Mouse (Mus musculus): ENCODE data around the gene Sipa1l1. TPM values are rescaled to one million over a fixed set of nuclear protein-coding genes. Genes with fewer than 3 reads are reported as not detected.

Gene Sipa1l1
- polyA plus RNA-seq, 1 experiment from 2014 or later, result 14.5 TPM

GRCm38 (mm10) chr12:82209753-82210152 lies 40.6 kb downstream of the Sipa1l1 start:
- 83% methylated on average over 2 of the region's 2 CpGs for WGBS
- Histone ChIP-seq H3K4me2 (ENCODE audit: low read length) (no peak overlapping the region), H3K9me3 (ENCODE audit: control insufficient read depth, low read length) (0 out of 2 replicates have a peak, but pooled peaks cover 3% of the 10 kb centered on the region), H3K27me3 (ENCODE audit: control insufficient read depth, insufficient read depth, low read length) (no peaks in the 10 kb centered on the region), H3K4me3 (replicated peaks; ENCODE audit: low read depth, low read length) (no peak overlapping the region), H3K4me1 (ENCODE audit: control insufficient read depth, insufficient read depth, low read length) (no peaks in the 10 kb centered on the region), H3K27ac (replicated peaks; ENCODE audit: low read depth, low read length) (no peak overlapping the region), H3K36me3 (ENCODE audit: control insufficient read depth, insufficient read depth, low read length) (no peaks in the 10 kb centered on the region), H3K9ac (replicated peaks; ENCODE audit: low read length) (no peak overlapping the region)
- ATAC-seq (ENCODE audit: low FRiP score, low TSS enrichment) (no peak), DNase-seq (no peak)

- H3K27me3 ChIP-seq (ENCODE audit: control insufficient read depth, insufficient read depth, low read length), result no peaks in the 10 kb centered on the region
- H3K9ac ChIP-seq (replicated peaks; ENCODE audit: low read length), result no peak overlapping the region
- H3K4me3 ChIP-seq (replicated peaks; ENCODE audit: low read depth, low read length), result no peak overlapping the region
- no peaks in the 10 kb centered on the region for H3K4me1 ChIP-seq (ENCODE audit: control insufficient read depth, insufficient read depth, low read length)
- no peak overlapping the region for H3K27ac ChIP-seq (replicated peaks; ENCODE audit: low read depth, low read length)
- WGBS, result 87% methylated on average over 2 of the region's 2 CpGs
- 0 out of 2 replicates have a peak, but pooled peaks cover 3% of the 10 kb centered on the region for H3K9me3 ChIP-seq (ENCODE audit: control insufficient read depth, low read length)
- H3K36me3 ChIP-seq (ENCODE audit: control insufficient read depth, insufficient read depth, low read length), result no peaks in the 10 kb centered on the region
- ATAC-seq (ENCODE audit: low FRiP score, low TSS enrichment), result no peak
- H3K4me2 ChIP-seq (ENCODE audit: low read length), result no peak overlapping the region
- DNase-seq, result no peak
Observed at GRCm38 (mm10) chr12:82213056-82213455, 43.9 kb downstream of the Sipa1l1 start.

- H3K9ac ChIP-seq (replicated peaks; ENCODE audit: low read length), result no peak overlapping the region
- 0 out of 2 replicates have a peak, but pooled peaks cover 3% of the 10 kb centered on the region for H3K9me3 ChIP-seq (ENCODE audit: control insufficient read depth, low read length)
- H3K4me2 ChIP-seq (ENCODE audit: low read length), result no peak overlapping the region
- no peaks in the 10 kb centered on the region for H3K36me3 ChIP-seq (ENCODE audit: control insufficient read depth, insufficient read depth, low read length)
- 86% methylated on average over 5 of the region's 5 CpGs for WGBS
- no peaks in the 10 kb centered on the region for H3K27me3 ChIP-seq (ENCODE audit: control insufficient read depth, insufficient read depth, low read length)
- no peaks in the 10 kb centered on the region for H3K4me1 ChIP-seq (ENCODE audit: control insufficient read depth, insufficient read depth, low read length)
- ATAC-seq (ENCODE audit: low FRiP score, low TSS enrichment) (no peak), DNase-seq (no peak)
- H3K4me3 ChIP-seq (replicated peaks; ENCODE audit: low read depth, low read length), result no peak overlapping the region
- no peak overlapping the region for H3K27ac ChIP-seq (replicated peaks; ENCODE audit: low read depth, low read length)
Observed at GRCm38 (mm10) chr12:82214916-82215315, 45.8 kb downstream of the Sipa1l1 start.

- WGBS, result 85% methylated on average over 6 of the region's 6 CpGs
- no peaks in the 10 kb centered on the region for H3K4me1 ChIP-seq (ENCODE audit: control insufficient read depth, insufficient read depth, low read length)
- no peak overlapping the region for H3K9ac ChIP-seq (replicated peaks; ENCODE audit: low read length)
- no peaks in the 10 kb centered on the region for H3K36me3 ChIP-seq (ENCODE audit: control insufficient read depth, insufficient read depth, low read length)
- DNase-seq, result no peak
- H3K27me3 ChIP-seq (ENCODE audit: control insufficient read depth, insufficient read depth, low read length), result no peaks in the 10 kb centered on the region
- 0 out of 2 replicates have a peak, but pooled peaks cover 3% of the 10 kb centered on the region for H3K9me3 ChIP-seq (ENCODE audit: control insufficient read depth, low read length)
- H3K4me2 ChIP-seq (ENCODE audit: low read length), result no peak overlapping the region
- H3K27ac ChIP-seq (replicated peaks; ENCODE audit: low read depth, low read length), result no peak overlapping the region
- H3K4me3 ChIP-seq (replicated peaks; ENCODE audit: low read depth, low read length), result no peak overlapping the region
- no peak for ATAC-seq (ENCODE audit: low FRiP score, low TSS enrichment)
Observed at GRCm38 (mm10) chr12:82216801-82217553, 47.9 kb downstream of the Sipa1l1 start.

- Histone ChIP-seq H3K4me2 (ENCODE audit: low read length) (no peak overlapping the region), H3K9me3 (ENCODE audit: control insufficient read depth, low read length) (0 out of 2 replicates have a peak, but pooled peaks cover 3% of the 10 kb centered on the region), H3K27me3 (ENCODE audit: control insufficient read depth, insufficient read depth, low read length) (no peaks in the 10 kb centered on the region), H3K4me1 (ENCODE audit: control insufficient read depth, insufficient read depth, low read length) (no peaks in the 10 kb centered on the region), H3K9ac (replicated peaks; ENCODE audit: low read length) (no peak overlapping the region), H3K36me3 (ENCODE audit: control insufficient read depth, insufficient read depth, low read length) (no peaks in the 10 kb centered on the region), H3K27ac (replicated peaks; ENCODE audit: low read depth, low read length) (no peak overlapping the region), H3K4me3 (replicated peaks; ENCODE audit: low read depth, low read length) (no peak overlapping the region)
- no peak for ATAC-seq (ENCODE audit: low FRiP score, low TSS enrichment)
- 95% methylated on average over 7 of the region's 7 CpGs for WGBS
- DNase-seq, result no peak
Observed at GRCm38 (mm10) chr12:82218201-82218600, 49.1 kb downstream of the Sipa1l1 start.

- 87% methylated on average over 5 of the region's 5 CpGs for WGBS
- no peak overlapping the region for H3K9ac ChIP-seq (replicated peaks; ENCODE audit: low read length)
- no peak overlapping the region for H3K4me2 ChIP-seq (ENCODE audit: low read length)
- DNase-seq (no peak), ATAC-seq (ENCODE audit: low FRiP score, low TSS enrichment) (no peak)
- H3K27ac ChIP-seq (replicated peaks; ENCODE audit: low read depth, low read length), result no peak overlapping the region
- H3K4me3 ChIP-seq (replicated peaks; ENCODE audit: low read depth, low read length), result no peak overlapping the region
- no peaks in the 10 kb centered on the region for H3K4me1 ChIP-seq (ENCODE audit: control insufficient read depth, insufficient read depth, low read length)
- H3K36me3 ChIP-seq (ENCODE audit: control insufficient read depth, insufficient read depth, low read length), result no peaks in the 10 kb centered on the region
- no peaks in the 10 kb centered on the region for H3K9me3 ChIP-seq (ENCODE audit: control insufficient read depth, low read length)
- H3K27me3 ChIP-seq (ENCODE audit: control insufficient read depth, insufficient read depth, low read length), result no peaks in the 10 kb centered on the region
Observed at GRCm38 (mm10) chr12:82220367-82221089, 51.4 kb downstream of the Sipa1l1 start.

GRCm38 (mm10) chr12:82223126-82223815 lies 54.2 kb downstream of the Sipa1l1 start:
- 84% methylated on average over 9 of the region's 9 CpGs for WGBS
- Histone ChIP-seq H3K9ac (replicated peaks; ENCODE audit: low read length) (no peak overlapping the region), H3K36me3 (ENCODE audit: control insufficient read depth, insufficient read depth, low read length) (no peaks in the 10 kb centered on the region), H3K4me2 (ENCODE audit: low read length) (no peak overlapping the region), H3K4me1 (ENCODE audit: control insufficient read depth, insufficient read depth, low read length) (0 out of 2 replicates have a peak, but pooled peaks cover 4% of the 10 kb centered on the region), H3K9me3 (ENCODE audit: control insufficient read depth, low read length) (no peaks in the 10 kb centered on the region), H3K27ac (replicated peaks; ENCODE audit: low read depth, low read length) (no peak overlapping the region), H3K4me3 (replicated peaks; ENCODE audit: low read depth, low read length) (no peak overlapping the region), H3K27me3 (ENCODE audit: control insufficient read depth, insufficient read depth, low read length) (no peaks in the 10 kb centered on the region)
- ATAC-seq (ENCODE audit: low FRiP score, low TSS enrichment) (no peak), DNase-seq (no peak)

GRCm38 (mm10) chr12:82224848-82225247 lies 55.7 kb downstream of the Sipa1l1 start:
- no peak overlapping the region for H3K27ac ChIP-seq (replicated peaks; ENCODE audit: low read depth, low read length)
- H3K27me3 ChIP-seq (ENCODE audit: control insufficient read depth, insufficient read depth, low read length), result no peaks in the 10 kb centered on the region
- DNase-seq, result no peak
- H3K9me3 ChIP-seq (ENCODE audit: control insufficient read depth, low read length), result no peaks in the 10 kb centered on the region
- H3K36me3 ChIP-seq (ENCODE audit: control insufficient read depth, insufficient read depth, low read length), result no peaks in the 10 kb centered on the region
- H3K4me3 ChIP-seq (replicated peaks; ENCODE audit: low read depth, low read length), result no peak overlapping the region
- ATAC-seq (ENCODE audit: low FRiP score, low TSS enrichment), result no peak
- WGBS, result 93% methylated on average over 7 of the region's 7 CpGs
- H3K4me1 ChIP-seq (ENCODE audit: control insufficient read depth, insufficient read depth, low read length), result 0 out of 2 replicates have a peak, but pooled peaks cover 4% of the 10 kb centered on the region
- no peak overlapping the region for H3K4me2 ChIP-seq (ENCODE audit: low read length)
- H3K9ac ChIP-seq (replicated peaks; ENCODE audit: low read length), result no peak overlapping the region
